ENCODE assay signal across 24 mouse cellular contexts in genomic region chr7:45157459-45157858, GRCm38 (mm10). TPM values are rescaled to one million over a fixed set of nuclear protein-coding genes. Genes with fewer than 3 reads are reported as not detected.
DNase-seq lines count a peak whose midpoint lies in the region.
"Had no signal": no experiment of that assay in that cellular context is flagged by ENCODE, and none has a peak within 500 bp of the region (broad histone marks: within the 10 kb centered on the region; RNA-seq: fewer than 3 reads in every experiment).

No protein-coding gene starts in this region.

- peaks cover 19% of the 10 kb centered on the region for H3K4me1 ChIP-seq in heart, embryonic 10.5 days

- H3K4me3 ChIP-seq in heart, embryonic 10.5 days, result no peak overlapping the region
- H3K4me3 ChIP-seq: embryonic facial prominence, embryonic 15.5 days; erythroblast, embryonic 14.5 days; heart, adult 2 months; heart, embryonic 12.5 days; hindbrain, embryonic 10.5 days had no signal

- H3K27ac ChIP-seq in heart, embryonic 10.5 days, result no peak overlapping the region
- H3K27ac ChIP-seq: embryonic facial prominence, embryonic 15.5 days; heart, adult 2 months; hindbrain, embryonic 10.5 days; hindbrain, embryonic 14.5 days had no signal

- DNase-seq in cerebellum, adult 9-11 months, result peak; percentile 56
- no peak for DNase-seq in cerebellum, postnatal 4 days (ENCODE audit: low spot score in 2 of 2)
- peak; percentile 49 to 88 for DNase-seq in left cerebral cortex, postnatal 25 days (ENCODE audit: low spot score in 2 of 2)
- DNase-seq in left cerebral cortex, postnatal 14 days (ENCODE audit: low spot score in 2 of 2), result no peak
- DNase-seq in right cerebral cortex, postnatal 25 days, result peak; percentile 60
- DNase-seq in right cerebral cortex, postnatal 4 days, result no peak
- DNase-seq in heart, embryonic 10.5 days (ENCODE audit: low spot score), result no peak
- DNase-seq: adrenal gland, postnatal 36 days; cerebellum, adult 11 months; embryo, embryonic 11 days; gastrocnemius, postnatal 14 days; heart, adult 2 months had no signal

- no peaks in the 10 kb centered on the region for H3K9me3 ChIP-seq in heart, embryonic 10.5 days
- H3K9me3 ChIP-seq: embryonic facial prominence, embryonic 15.5 days; heart, embryonic 12.5 days; hindbrain, embryonic 10.5 days had no signal

- H3K36me3 ChIP-seq in heart, embryonic 10.5 days, result peaks cover 35% of the 10 kb centered on the region

- intact Hi-C loops in left cerebral cortex, postnatal 25 days (cut with DNase I), result no loop called here
- intact Hi-C loops in left cerebral cortex, postnatal 14 days (cut with DNase I), result no loop called here

- H3K27me3 ChIP-seq in heart, embryonic 10.5 days (ENCODE audit: insufficient read depth, poor library complexity, severe bottlenecking), result peaks cover 2% of the 10 kb centered on the region
- H3K27me3 ChIP-seq: Patski had no signal

- WGBS in heart, embryonic 10.5 days, result 82% methylated on average over 14 of the region's 14 CpGs

RNA-seq across cellular contexts. Expression of gene Aldh16a1, which starts 3.1 kb away (rescaled TPM):
- total RNA-seq in left cerebral cortex, postnatal 25 days (2021), result 10 to 100 TPM; 13.6 to 14.1 TPM
- 10 to 100 TPM; 10.7 to 13.5 TPM for total RNA-seq in left cerebral cortex, postnatal 14 days (2021)
- polyA plus RNA-seq in heart, embryonic 10.5 days (2016; fragmentation: Nextera tagmentation; extraction: Ambion mirVana), result 45.2 and 45.7 TPM in 2 replicates

RNA-seq across cellular contexts. Expression of gene Pih1d1, which starts 3.4 kb away (rescaled TPM):
- 10 to 100 TPM; 45.8 to 49.3 TPM for total RNA-seq in left cerebral cortex, postnatal 25 days (2021)
- total RNA-seq in left cerebral cortex, postnatal 14 days (2021), result 10 to 100 TPM; 46.9 to 48.4 TPM
- polyA plus RNA-seq in heart, embryonic 10.5 days (2016; fragmentation: Nextera tagmentation; extraction: Ambion mirVana), result 97.8 and 102 TPM in 2 replicates

RNA-seq across cellular contexts. Expression of gene Slc17a7, which starts 6.3 kb away (rescaled TPM):
- total RNA-seq in left cerebral cortex, postnatal 25 days (2021), result 1,000 to 10,000 TPM; 1,365 to 1,520 TPM
- 1,000 to 10,000 TPM; 1,570 to 1,628 TPM for total RNA-seq in left cerebral cortex, postnatal 14 days (2021)
- polyA plus RNA-seq in heart, embryonic 10.5 days (2016; fragmentation: Nextera tagmentation; extraction: Ambion mirVana), result 0.76 and 1.4 TPM in 2 replicates
- total RNA-seq: CH12.LX; common myeloid progenitor, adult 5-6 weeks had no signal
- polyA plus RNA-seq: activated CD4-positive, CD25-positive, alpha-beta regulatory T cell, adult 4 months had no signal

RNA-seq across cellular contexts. Expression of gene Flt3l, which starts 21.2 kb away (rescaled TPM):
- total RNA-seq in left cerebral cortex, postnatal 25 days (2021), result 1 to 10 TPM; 3.3 to 5.4 TPM
- 1 to 10 TPM; 2.4 to 3.2 TPM for total RNA-seq in left cerebral cortex, postnatal 14 days (2021)
- 2.5 and 3.1 TPM in 2 replicates for polyA plus RNA-seq in heart, embryonic 10.5 days (2016; fragmentation: Nextera tagmentation; extraction: Ambion mirVana)

RNA-seq across cellular contexts. Expression of gene Gm45713, which starts 21.4 kb away (rescaled TPM):
- not detected for total RNA-seq in left cerebral cortex, postnatal 25 days (2021)
- total RNA-seq in left cerebral cortex, postnatal 14 days (2021), result not detected
- 0.36 and 0.58 TPM in 2 replicates for polyA plus RNA-seq in heart, embryonic 10.5 days (2016; fragmentation: Nextera tagmentation; extraction: Ambion mirVana)
- total RNA-seq: adrenal gland, adult 18-20 months; adrenal gland, postnatal 36 days; common myeloid progenitor, adult 5-6 weeks; gastrocnemius, postnatal 14 days; heart, postnatal 25 days had no signal
- polyA plus RNA-seq: activated CD4-positive, CD25-positive, alpha-beta regulatory T cell, adult 4 months; erythroblast, embryonic 14.5 days; forebrain, embryonic 16.5 days; hindbrain, embryonic 14.5 days; Patski had no signal

Comparison
In these comparisons a context has a peak if more than half of its experiments do, and no peak if none do; other contexts are left out.
1. DNase-seq: peak in cerebellum, adult 9-11 months (single experiment), left cerebral cortex, postnatal 25 days (2 of 2) and right cerebral cortex, postnatal 25 days (single experiment); none in cerebellum, postnatal 4 days (0 of 2), left cerebral cortex, postnatal 14 days (0 of 2), right cerebral cortex, postnatal 4 days (single experiment) and heart, embryonic 10.5 days (single experiment).